Mouse (Mus musculus) testis, adult 2 months (tissue): ENCODE data around the gene Npnt.

ENCODE experiments used
- CTCF ChIP-seq: fragments of 200-500 bp; IDR thresholded peaks from 2 replicates; pipeline ENCODE4 v1.5.1; 2012; ENCODE audit warnings: low read depth, mild to moderate bottlenecking, inconsistent platforms, low read length, moderate library complexity; ENCODE audit not compliant: control insufficient read depth, insufficient read depth, insufficient replicate concordance
- POLR2A ChIP-seq: fragments of 200-500 bp; IDR thresholded peaks from 2 replicates; pipeline ENCODE4 v1.6.1; 2012; ENCODE audit warnings: low read depth, mild to moderate bottlenecking, inconsistent platforms, low read length, moderate library complexity; ENCODE audit not compliant: control insufficient read depth

DNA sequence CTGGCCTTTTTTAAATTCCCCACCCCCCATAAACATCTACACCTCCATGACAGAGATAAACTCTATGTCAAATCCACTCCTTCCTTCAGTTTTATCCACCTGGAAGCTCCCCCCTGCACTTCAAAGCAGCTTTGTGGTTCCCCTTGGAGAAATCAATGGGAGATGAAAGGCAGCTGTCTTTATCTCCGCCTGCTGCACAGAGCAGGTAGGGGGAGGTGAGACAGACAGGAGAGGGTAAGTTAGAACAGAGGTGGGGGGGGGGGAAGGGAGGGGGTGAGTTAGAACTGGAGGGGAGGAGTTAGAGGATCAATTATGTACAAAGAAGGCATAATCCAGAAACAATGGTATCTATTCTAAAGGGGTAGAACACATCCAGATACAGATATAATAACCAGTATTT, 98.7 kb downstream of the Npnt start:
- TF ChIP-seq CTCF (no peak), POLR2A (no peak)
